Mouse (Mus musculus) embryonic fibroblast, embryonic 13.5 days (primary cell): Measurements from ENCODE around the gene Zswim8.

Experiments used
- CTCF ChIP-seq: IDR thresholded peaks from 2 replicates; pipeline ENCODE4 v1.5.1; 2011; ENCODE audit warnings: mild to moderate bottlenecking, control low read depth, low read length, moderate library complexity, borderline replicate concordance; ENCODE audit not compliant: insufficient read depth
- POLR2A ChIP-seq: IDR thresholded peaks from 2 replicates; pipeline ENCODE4 v1.6.1; 2011; ENCODE audit warnings: low read depth, mild to moderate bottlenecking, control low read depth, low read length, moderate library complexity

- no peak for TF ChIP-seq POLR2A
- TF ChIP-seq CTCF: peak; percentile 45; the same call in 1 of the 2 replicates
These were observed 16.7 kb downstream of the Zswim8 start for GRCm38 (mm10) chr14:20724043-20724442.
